Mouse (Mus musculus): ENCODE results near the gene Trim62. TPM values are rescaled to one million over a fixed set of nuclear protein-coding genes. Genes with fewer than 3 reads are reported as not detected.

Gene Trim62
- polyA plus RNA-seq, 1 experiment, result not detected

- no peak for TF ChIP-seq GATA1 (IDR thresholded peaks at IDR 0.05; ENCODE audit: low read length)
- TF ChIP-seq TAL1 (IDR thresholded peaks at IDR 0.05; ENCODE audit: low read length), result no peak
- Histone ChIP-seq H3K4me3 (replicated peaks) (no peak overlapping the region), H3K4me1 (ENCODE audit: control insufficient read depth) (no peaks in the 10 kb centered on the region), H3K27me3 (ENCODE audit: control insufficient read depth) (no peaks in the 10 kb centered on the region; the same call in 1 of the 2 replicates), H3K9me3 (ENCODE audit: control insufficient read depth, low read length) (no peaks in the 10 kb centered on the region), H3K36me3 (ENCODE audit: control insufficient read depth) (no peaks in the 10 kb centered on the region)
These were observed 20.8 kb downstream of the Trim62 start for GRCm38 (mm10) chr4:128904035-128904800.

GRCm38 (mm10) chr4:128905251-128905650 is 21.9 kb downstream of the Trim62 start:
- H3K4me1 ChIP-seq (ENCODE audit: control insufficient read depth), result no peaks in the 10 kb centered on the region
- no peaks in the 10 kb centered on the region for H3K9me3 ChIP-seq (ENCODE audit: control insufficient read depth, low read length)
- H3K27me3 ChIP-seq (ENCODE audit: control insufficient read depth), result no peaks in the 10 kb centered on the region; the same call in 1 of the 2 replicates
- no peak overlapping the region for H3K4me3 ChIP-seq (replicated peaks)
- TF ChIP-seq GATA1 (IDR thresholded peaks at IDR 0.05; ENCODE audit: low read length) (no peak), TAL1 (IDR thresholded peaks at IDR 0.05; ENCODE audit: low read length) (no peak)
- H3K36me3 ChIP-seq (ENCODE audit: control insufficient read depth), result no peaks in the 10 kb centered on the region

DNA sequence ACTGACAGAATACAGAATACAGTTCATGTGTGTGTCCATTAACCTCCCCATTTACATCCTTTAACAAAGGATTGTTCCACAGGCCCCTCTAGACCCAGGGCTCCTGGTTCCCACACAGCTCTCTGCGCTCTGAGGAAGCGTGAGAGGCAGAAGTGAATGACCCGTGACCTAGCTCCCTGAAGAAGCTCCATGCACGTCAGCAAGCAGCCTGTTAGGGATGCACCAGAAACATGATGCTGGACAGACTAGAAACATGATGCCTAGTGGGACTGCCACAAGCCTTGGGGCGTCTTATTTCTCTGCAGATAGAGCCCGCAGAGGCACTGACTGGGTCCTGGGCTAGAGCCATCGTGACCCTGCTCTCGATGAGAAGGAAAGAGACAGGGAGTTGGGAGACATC is 23.4 kb downstream of the Trim62 start:
- H3K36me3 ChIP-seq (ENCODE audit: control insufficient read depth), result no peaks in the 10 kb centered on the region
- no peaks in the 10 kb centered on the region; the same call in 1 of the 2 replicates for H3K27me3 ChIP-seq (ENCODE audit: control insufficient read depth)
- no peaks in the 10 kb centered on the region for H3K9me3 ChIP-seq (ENCODE audit: control insufficient read depth, low read length)
- no peak for TF ChIP-seq GATA1 (IDR thresholded peaks at IDR 0.05; ENCODE audit: low read length)
- no peak for TF ChIP-seq TAL1 (IDR thresholded peaks at IDR 0.05; ENCODE audit: low read length)
- no peaks in the 10 kb centered on the region for H3K4me1 ChIP-seq (ENCODE audit: control insufficient read depth)
- no peak overlapping the region for H3K4me3 ChIP-seq (replicated peaks)

DNA sequence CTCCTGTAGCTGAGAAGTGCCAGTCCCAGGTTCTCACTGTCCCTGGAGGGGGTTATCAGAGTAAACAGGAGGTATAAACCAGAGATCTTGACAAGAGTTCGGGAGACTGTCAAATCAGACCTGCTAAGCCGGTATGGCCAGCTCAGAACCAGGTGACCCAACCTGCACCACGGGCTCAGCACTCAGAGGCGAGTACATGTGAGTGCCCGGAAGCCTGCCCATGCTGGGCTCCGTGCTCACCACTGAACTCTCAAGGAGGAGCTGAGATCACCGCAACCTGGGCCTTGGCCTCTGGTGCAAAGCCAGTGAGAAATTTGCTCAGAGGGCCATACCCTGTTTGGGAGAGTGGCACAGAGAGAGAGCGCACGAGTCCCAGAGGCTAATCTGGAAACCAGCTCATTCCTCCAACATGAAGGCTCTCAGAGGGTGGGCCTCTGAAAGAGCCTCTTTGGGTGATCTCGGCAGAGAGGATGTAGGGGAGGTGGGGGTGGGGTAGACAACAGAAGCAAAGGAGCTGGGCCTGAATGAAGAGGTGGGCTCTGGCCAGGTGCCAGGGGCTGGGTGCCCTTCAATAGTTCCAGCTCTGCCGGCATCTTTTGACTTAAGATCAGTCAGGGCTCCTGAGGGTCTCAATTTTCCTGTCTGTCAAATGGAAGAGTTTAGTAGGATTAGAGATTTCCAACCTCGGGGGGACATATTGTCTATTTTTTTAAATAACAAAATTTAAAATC is 24.0 kb downstream of the Trim62 start:
- H3K27me3 ChIP-seq (ENCODE audit: control insufficient read depth), result no peaks in the 10 kb centered on the region; the same call in 1 of the 2 replicates
- H3K9me3 ChIP-seq (ENCODE audit: control insufficient read depth, low read length), result no peaks in the 10 kb centered on the region
- no peaks in the 10 kb centered on the region for H3K36me3 ChIP-seq (ENCODE audit: control insufficient read depth)
- H3K4me1 ChIP-seq (ENCODE audit: control insufficient read depth), result no peaks in the 10 kb centered on the region
- no peak overlapping the region for H3K4me3 ChIP-seq (replicated peaks)
- no peak for TF ChIP-seq GATA1 (IDR thresholded peaks at IDR 0.05; ENCODE audit: low read length)
- no peak for TF ChIP-seq TAL1 (IDR thresholded peaks at IDR 0.05; ENCODE audit: low read length)

GRCm38 (mm10) chr4:128908586-128909377 is 25.4 kb downstream of the Trim62 start:
- TF ChIP-seq TAL1 (IDR thresholded peaks at IDR 0.05; ENCODE audit: low read length) (no peak), GATA1 (IDR thresholded peaks at IDR 0.05; ENCODE audit: low read length) (no peak)
- H3K36me3 ChIP-seq (ENCODE audit: control insufficient read depth), result no peaks in the 10 kb centered on the region
- no peak overlapping the region for H3K4me3 ChIP-seq (replicated peaks)
- H3K27me3 ChIP-seq (ENCODE audit: control insufficient read depth), result no peaks in the 10 kb centered on the region; the same call in 1 of the 2 replicates
- H3K4me1 ChIP-seq (ENCODE audit: control insufficient read depth), result no peaks in the 10 kb centered on the region
- H3K9me3 ChIP-seq (ENCODE audit: control insufficient read depth, low read length), result no peaks in the 10 kb centered on the region

- no peaks in the 10 kb centered on the region for H3K36me3 ChIP-seq (ENCODE audit: control insufficient read depth)
- no peaks in the 10 kb centered on the region for H3K4me1 ChIP-seq (ENCODE audit: control insufficient read depth)
- no peak overlapping the region for H3K4me3 ChIP-seq (replicated peaks)
- no peaks in the 10 kb centered on the region for H3K9me3 ChIP-seq (ENCODE audit: control insufficient read depth, low read length)
- no peaks in the 10 kb centered on the region; the same call in 1 of the 2 replicates for H3K27me3 ChIP-seq (ENCODE audit: control insufficient read depth)
- TF ChIP-seq GATA1 (IDR thresholded peaks at IDR 0.05; ENCODE audit: low read length), result no peak
- TF ChIP-seq TAL1 (IDR thresholded peaks at IDR 0.05; ENCODE audit: low read length), result no peak
These were observed 26.0 kb downstream of the Trim62 start for GRCm38 (mm10) chr4:128909378-128909831.

DNA sequence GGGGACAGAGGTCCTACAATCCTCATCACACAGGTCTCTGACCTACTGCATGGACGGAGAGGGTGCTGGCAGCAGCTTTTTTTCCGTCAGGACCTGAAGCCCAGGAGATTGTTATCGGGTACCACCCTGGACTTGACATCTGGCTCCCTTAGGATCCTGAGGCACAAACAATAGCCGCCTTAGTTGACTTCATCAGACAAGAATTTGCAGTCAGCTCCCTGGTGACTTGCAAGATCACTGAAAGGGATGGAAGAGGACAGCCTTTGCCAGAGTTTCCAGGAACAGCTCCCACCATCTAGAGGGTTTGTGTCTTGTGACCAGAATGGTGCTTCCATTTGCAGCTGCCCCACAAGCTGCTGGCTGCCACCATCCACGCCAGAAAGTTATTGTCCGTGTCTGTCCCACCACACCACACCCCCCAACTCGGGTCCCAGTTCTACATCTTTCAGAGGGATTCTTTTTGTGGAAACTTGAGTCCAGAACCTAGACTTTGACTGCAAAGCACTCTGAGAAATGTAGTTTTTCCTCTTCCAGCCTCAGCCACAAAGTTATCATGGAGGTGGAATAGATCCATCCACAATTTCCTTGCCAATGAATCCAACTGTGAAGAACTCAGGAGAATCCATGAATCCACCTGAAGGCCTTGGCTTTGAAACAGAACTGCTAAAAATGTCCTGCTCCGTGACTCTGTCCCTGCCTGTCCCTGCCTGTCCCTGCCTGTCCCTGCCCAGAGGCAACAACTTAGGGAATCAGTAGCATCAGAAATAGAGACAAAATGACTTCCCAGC is 27.1 kb downstream of the Trim62 start:
- no peaks in the 10 kb centered on the region for H3K4me1 ChIP-seq (ENCODE audit: control insufficient read depth)
- TF ChIP-seq GATA1 (IDR thresholded peaks at IDR 0.05; ENCODE audit: low read length), result no peak
- TF ChIP-seq TAL1 (IDR thresholded peaks at IDR 0.05; ENCODE audit: low read length), result no peak
- H3K4me3 ChIP-seq (replicated peaks), result no peak overlapping the region
- H3K36me3 ChIP-seq (ENCODE audit: control insufficient read depth), result no peaks in the 10 kb centered on the region
- no peaks in the 10 kb centered on the region; the same call in 1 of the 2 replicates for H3K27me3 ChIP-seq (ENCODE audit: control insufficient read depth)
- H3K9me3 ChIP-seq (ENCODE audit: control insufficient read depth, low read length), result no peaks in the 10 kb centered on the region

DNA sequence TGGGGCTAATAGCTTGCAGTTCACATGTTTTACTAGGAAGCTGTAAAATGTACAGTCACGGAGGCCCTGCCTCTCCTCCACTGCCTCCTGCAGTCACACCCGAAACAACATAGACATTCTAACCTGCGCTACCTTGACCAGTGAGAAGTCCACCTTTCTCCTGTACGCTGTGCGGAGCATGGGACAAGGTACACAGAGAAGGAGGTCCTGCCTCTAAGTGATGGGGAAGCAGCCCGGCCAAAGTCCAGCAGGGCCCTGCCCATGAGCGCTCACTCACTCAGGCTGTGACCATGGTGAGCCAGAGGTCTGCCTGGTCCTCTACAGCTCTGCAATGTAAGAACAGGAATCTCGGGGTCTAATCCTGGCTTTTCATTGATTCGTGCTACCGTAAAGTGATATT is 28.7 kb downstream of the Trim62 start:
- Histone ChIP-seq H3K9me3 (ENCODE audit: control insufficient read depth, low read length) (no peaks in the 10 kb centered on the region), H3K4me1 (ENCODE audit: control insufficient read depth) (no peaks in the 10 kb centered on the region), H3K27me3 (ENCODE audit: control insufficient read depth) (no peaks in the 10 kb centered on the region; the same call in 1 of the 2 replicates), H3K4me3 (replicated peaks) (no peak overlapping the region), H3K36me3 (ENCODE audit: control insufficient read depth) (no peaks in the 10 kb centered on the region)
- TF ChIP-seq TAL1 (IDR thresholded peaks at IDR 0.05; ENCODE audit: low read length) (no peak), GATA1 (IDR thresholded peaks at IDR 0.05; ENCODE audit: low read length) (no peak)
